Mouse (Mus musculus) brain, embryonic 14.5 days (tissue): ENCODE measurements around the gene Ubr2.

Experiments
- CTCF ChIP-seq: fragments of 200-500 bp; IDR thresholded peaks from 2 replicates; pipeline ENCODE4 v1.5.1; 2012; ENCODE audit warnings: inconsistent platforms, mild to moderate bottlenecking, moderate library complexity, borderline replicate concordance; ENCODE audit not compliant: insufficient read depth, insufficient read length; ENCODE audit errors: extremely low read depth
- POLR2A ChIP-seq: fragments of 200-500 bp; IDR thresholded peaks from 2 replicates; pipeline ENCODE4 v1.6.1; 2012; ENCODE audit warnings: mild to moderate bottlenecking, inconsistent platforms, borderline replicate concordance; ENCODE audit not compliant: poor library complexity, insufficient read depth, insufficient read length, severe bottlenecking; ENCODE audit errors: extremely low read depth

GRCm38 (mm10) chr17:46903876-46904490, 106.4 kb downstream of the Ubr2 start:
- TF ChIP-seq CTCF = peak; percentile 94
- no peak for TF ChIP-seq POLR2A
